Mouse (Mus musculus): ENCODE measurements around the gene 4930518I15Rik. TPM values are rescaled to one million over a fixed set of nuclear protein-coding genes. Genes with fewer than 3 reads are reported as not detected.
A peak's percentile ranks its signal among the peaks of the same experiment; 100 is the strongest.
"Not testable (repeated sequence)": the region's sequence is repeated elsewhere in the genome, so short reads cannot be mapped to it uniquely, and the experiment has no call there.

4930518I15Rik gene
- polyA plus RNA-seq, 1 experiment, result 0.13 TPM

GRCm38 (mm10) chr2:156896384-156896914 lies 38.7 kb upstream of the 4930518I15Rik start:
- Histone ChIP-seq H3K9me3 (no peaks in the 10 kb centered on the region), H3K36me3 (replicated peaks; ENCODE audit: low read length) (no peaks in the 10 kb centered on the region), H3K4me3 (replicated peaks) (no peak overlapping the region), H3K27me3 (replicated peaks) (peaks cover 1% of the 10 kb centered on the region), H3K4me1 (peaks cover 36% of the 10 kb centered on the region)
- TF ChIP-seq GATA1 (IDR thresholded peaks at IDR 0.05; ENCODE audit: borderline replicate concordance, low read length) (no peak), FLI1 (IDR thresholded peaks at IDR 0.05; ENCODE audit: low read length) (no peak)

GRCm38 (mm10) chr2:156894496-156895265 lies 36.9 kb upstream of the 4930518I15Rik start:
- H3K27me3 ChIP-seq (replicated peaks), result peaks cover 1% of the 10 kb centered on the region
- no peak overlapping the region for H3K4me3 ChIP-seq (replicated peaks)
- TF ChIP-seq FLI1 (IDR thresholded peaks at IDR 0.05; ENCODE audit: low read length), result no peak
- TF ChIP-seq GATA1 (IDR thresholded peaks at IDR 0.05; ENCODE audit: borderline replicate concordance, low read length), result no peak
- no peaks in the 10 kb centered on the region for H3K9me3 ChIP-seq
- peaks cover 42% of the 10 kb centered on the region for H3K4me1 ChIP-seq
- no peaks in the 10 kb centered on the region for H3K36me3 ChIP-seq (replicated peaks; ENCODE audit: low read length)

GRCm38 (mm10) chr2:156892821-156893220 lies 35.1 kb upstream of the 4930518I15Rik start:
- TF ChIP-seq FLI1 (IDR thresholded peaks at IDR 0.05; ENCODE audit: low read length) (no peak), GATA1 (IDR thresholded peaks at IDR 0.05; ENCODE audit: borderline replicate concordance, low read length) (no peak)
- Histone ChIP-seq H3K9me3 (no peaks in the 10 kb centered on the region), H3K4me3 (replicated peaks) (no peak overlapping the region), H3K4me1 (peaks cover 41% of the 10 kb centered on the region), H3K36me3 (replicated peaks; ENCODE audit: low read length) (no peaks in the 10 kb centered on the region), H3K27me3 (replicated peaks) (peaks cover 3% of the 10 kb centered on the region)

- Histone ChIP-seq H3K36me3 (replicated peaks; ENCODE audit: low read length) (no peaks in the 10 kb centered on the region), H3K27me3 (replicated peaks) (peaks cover 2% of the 10 kb centered on the region), H3K4me3 (replicated peaks) (no peak overlapping the region), H3K4me1 (peaks cover 41% of the 10 kb centered on the region), H3K9me3 (no peaks in the 10 kb centered on the region)
- TF ChIP-seq FLI1 (IDR thresholded peaks at IDR 0.05; ENCODE audit: low read length) (no peak), GATA1 (IDR thresholded peaks at IDR 0.05; ENCODE audit: borderline replicate concordance, low read length) (no peak)
Measured at GRCm38 (mm10) chr2:156892240-156892639, 34.5 kb upstream of the 4930518I15Rik start.

- TF ChIP-seq GATA1 (IDR thresholded peaks at IDR 0.05; ENCODE audit: borderline replicate concordance, low read length) (no peak), FLI1 (IDR thresholded peaks at IDR 0.05; ENCODE audit: low read length) (no peak)
Measured at GRCm38 (mm10) chr2:156888490-156888889, 30.7 kb upstream of the 4930518I15Rik start.

GRCm38 (mm10) chr2:156887017-156887416 lies 29.3 kb upstream of the 4930518I15Rik start, which contains the start of gene Sla2:
Gene Sla2, minus strand, starts transcription at chr2:156887192.
- H3K4me1 ChIP-seq, result peaks cover 78% of the 10 kb centered on the region
- TF ChIP-seq GATA1 (IDR thresholded peaks at IDR 0.05; ENCODE audit: borderline replicate concordance, low read length) (no peak), FLI1 (IDR thresholded peaks at IDR 0.05; ENCODE audit: low read length) (no peak)
- peaks cover 2% of the 10 kb centered on the region for H3K27me3 ChIP-seq (replicated peaks)
- peak within 1 kb of the TSS; percentile 92 for H3K4me3 ChIP-seq (replicated peaks)
- H3K36me3 ChIP-seq (replicated peaks; ENCODE audit: low read length), result peaks cover 15% of the 10 kb centered on the region
- no peaks in the 10 kb centered on the region for H3K9me3 ChIP-seq

More at GRCm38 (mm10) chr2:156888490-156888889, 30.7 kb upstream of the 4930518I15Rik start:
- Histone ChIP-seq H3K36me3 (replicated peaks; ENCODE audit: low read length) (peaks cover 2% of the 10 kb centered on the region), H3K27me3 (replicated peaks) (peaks cover 2% of the 10 kb centered on the region), H3K4me1 (peaks cover 64% of the 10 kb centered on the region), H3K9me3 (no peaks in the 10 kb centered on the region), H3K4me3 (replicated peaks) (no peak overlapping the region)

- Histone ChIP-seq H3K9me3 (no peaks in the 10 kb centered on the region), H3K27me3 (replicated peaks) (peaks cover 2% of the 10 kb centered on the region), H3K4me3 (replicated peaks) (peak overlapping the region; percentile 92), H3K4me1 (peaks cover 87% of the 10 kb centered on the region), H3K36me3 (replicated peaks; ENCODE audit: low read length) (peaks cover 24% of the 10 kb centered on the region)
- no peak for TF ChIP-seq GATA1 (IDR thresholded peaks at IDR 0.05; ENCODE audit: borderline replicate concordance, low read length)
Measured at GRCm38 (mm10) chr2:156886084-156886631, 28.4 kb upstream of the 4930518I15Rik start.

GRCm38 (mm10) chr2:156885666-156886065 lies 27.9 kb upstream of the 4930518I15Rik start:
- H3K4me1 ChIP-seq, result peaks cover 89% of the 10 kb centered on the region
- peaks cover 25% of the 10 kb centered on the region for H3K36me3 ChIP-seq (replicated peaks; ENCODE audit: low read length)
- not testable (repeated sequence) for H3K27me3 ChIP-seq (replicated peaks); H3K9me3 ChIP-seq
- peak overlapping the region; percentile 92 for H3K4me3 ChIP-seq (replicated peaks)

GRCm38 (mm10) chr2:156884396-156885211 lies 26.9 kb upstream of the 4930518I15Rik start:
- H3K36me3 ChIP-seq (replicated peaks; ENCODE audit: low read length), result peaks cover 36% of the 10 kb centered on the region
- H3K4me3 ChIP-seq (replicated peaks), result peak overlapping the region; percentile 92
- H3K27me3 ChIP-seq (replicated peaks), result peaks cover 2% of the 10 kb centered on the region
- TF ChIP-seq FLI1 (IDR thresholded peaks at IDR 0.05; ENCODE audit: low read length) (no peak), GATA1 (IDR thresholded peaks at IDR 0.05; ENCODE audit: borderline replicate concordance, low read length) (peak; percentile 70; the same call in 1 of the 3 replicates)
- H3K4me1 ChIP-seq, result peaks cover 95% of the 10 kb centered on the region
- no peaks in the 10 kb centered on the region for H3K9me3 ChIP-seq
